Mouse (Mus musculus): Measurements from ENCODE around the gene Wdr27.

DNA sequence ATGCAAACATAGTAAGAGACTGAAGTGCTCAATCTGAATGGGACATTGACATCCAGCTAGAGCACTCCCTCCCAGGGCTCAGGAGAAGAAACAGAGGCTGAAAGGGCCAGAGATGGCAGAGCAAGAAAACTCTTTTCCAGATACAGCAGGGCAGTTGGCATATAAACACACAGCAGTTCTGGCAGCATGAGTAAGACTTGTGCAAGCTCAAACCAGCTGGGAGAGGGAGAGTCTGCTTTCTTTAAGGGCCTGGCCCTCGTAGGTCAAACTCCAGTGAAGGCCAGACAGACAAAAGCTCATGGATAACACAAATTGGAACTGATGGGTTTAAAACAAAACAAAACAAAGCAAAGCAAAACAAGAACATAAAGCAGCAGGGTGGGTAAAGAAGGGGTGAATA, 36.3 kb downstream of the Wdr27 start:
- TF ChIP-seq CTCF (IDR thresholded peaks at IDR 0.05; ENCODE audit: low read depth) = no peak
- TF ChIP-seq EP300 (IDR thresholded peaks at IDR 0.05; ENCODE audit: low read depth) = no peak
